Mouse (Mus musculus) MEL (cell line): ENCODE results near the gene Gimap9. TPM values are rescaled to one million over a fixed set of nuclear protein-coding genes. Genes with fewer than 3 reads are reported as not detected.

Experiments
- DNase-seq: peaks from one replicate; pipeline ENCODE4 v3.0.0; 2011; ENCODE audit warnings: low read depth, low spot score
- H3K27ac ChIP-seq: 2 replicates; pipeline ENCODE4 v1.5.1; 2012; ENCODE audit warnings: low read depth, mild to moderate bottlenecking, control low read depth, low read length, moderate library complexity; ENCODE audit not compliant: control insufficient read depth
- H3K27me3 ChIP-seq, 2 experiments: fragments of 150-350 bp in 1 of 2; sonication (generic) in 1 of 2; 2 replicates each; pipeline ENCODE4 v1.6.1; 2012; ENCODE audit warnings: low read length in 2 of 2, mild to moderate bottlenecking in 2 of 2, improper control_type of control experiment in 1 of 2, moderate library complexity in 1 of 2; ENCODE audit not compliant: insufficient read depth in 2 of 2, control insufficient read depth in 1 of 2
- H3K36me3 ChIP-seq, 2 experiments: 2 replicates each; pipeline ENCODE4 v1.6.1; 2012 to 2014; ENCODE audit warnings: low read length in 2 of 2, improper control_type of control experiment in 1 of 2, inconsistent platforms in 1 of 2, mild to moderate bottlenecking in 1 of 2; ENCODE audit not compliant: insufficient read depth in 2 of 2, control insufficient read depth in 1 of 2
- H3K4me1 ChIP-seq, 2 experiments: fragments of 150-350 bp in 1 of 2; sonication (generic) in 1 of 2; 2 replicates each; pipeline ENCODE4 v1.6.1; 2012; ENCODE audit warnings: low read length in 2 of 2, improper control_type of control experiment in 1 of 2, mild to moderate bottlenecking in 1 of 2; ENCODE audit not compliant: insufficient read depth in 2 of 2, control insufficient read depth in 1 of 2
- H3K4me3 ChIP-seq, 2 experiments: fragments of 150-350 bp in 1 of 2; sonication (generic) in 1 of 2; 2 replicates each; pipeline ENCODE4 v1.5.1; 2012; ENCODE audit warnings: low read depth in 2 of 2, low read length in 2 of 2, mild to moderate bottlenecking in 2 of 2, moderate library complexity in 2 of 2, control low read depth in 1 of 2, improper control_type of control experiment in 1 of 2; ENCODE audit not compliant: control insufficient read depth in 1 of 2, insufficient read depth in 1 of 2
- H3K79me2 ChIP-seq: 2 replicates; pipeline ENCODE4 v1.6.1; 2012; ENCODE audit warnings: mild to moderate bottlenecking, low read length, moderate library complexity; ENCODE audit not compliant: control insufficient read depth, poor library complexity, insufficient read depth
- H3K9ac ChIP-seq: 2 replicates; pipeline ENCODE4 v1.6.1; 2012; ENCODE audit warnings: low read depth, mild to moderate bottlenecking, control low read depth, low read length, moderate library complexity; ENCODE audit not compliant: control insufficient read depth, poor library complexity, severe bottlenecking
- H3K9me3 ChIP-seq: fragments of 150-350 bp; sonication (generic); replicated peaks from 2 replicates; pipeline ENCODE4 v1.6.1; 2012; ENCODE audit warnings: mild to moderate bottlenecking, low read length, improper control_type of control experiment, moderate library complexity; ENCODE audit not compliant: insufficient read depth
- CTCF ChIP-seq, 3 experiments: IDR thresholded peaks in 2 of 3; conservative IDR thresholded peaks in 1 of 3; 2 replicates each; pipeline ENCODE4 v1.5.1; 2011 to 2012; ENCODE audit warnings: low read length in 3 of 3, low read depth in 2 of 3, mild to moderate bottlenecking in 2 of 3, improper control_type of control experiment in 1 of 3, inconsistent platforms in 1 of 3, mixed read lengths in 1 of 3, moderate library complexity in 1 of 3; ENCODE audit not compliant: control insufficient read depth in 1 of 3, insufficient read depth in 1 of 3, poor library complexity in 1 of 3, severe bottlenecking in 1 of 3
- E2F4 ChIP-seq: IDR thresholded peaks from 2 replicates; pipeline ENCODE4 v1.6.1; 2011; ENCODE audit warnings: low read depth, low read length, improper control_type of control experiment, borderline replicate concordance
- ELF1 ChIP-seq: IDR thresholded peaks from 2 replicates; pipeline ENCODE4 v1.6.1; 2014; ENCODE audit warnings: low read depth, mild to moderate bottlenecking, inconsistent platforms, low read length, improper control_type of control experiment, moderate library complexity
- EP300 ChIP-seq, 2 experiments: IDR thresholded peaks; 2 replicates each; pipeline ENCODE4 v1.6.1; 2011; ENCODE audit warnings: improper control_type of control experiment in 2 of 2, low read length in 2 of 2, low read depth in 1 of 2, mild to moderate bottlenecking in 1 of 2
- KAT2A ChIP-seq: conservative IDR thresholded peaks from 2 replicates; pipeline ENCODE4 v1.6.1; 2012; ENCODE audit warnings: low read depth, low read length, improper control_type of control experiment, inconsistent platforms
- MAX ChIP-seq: IDR thresholded peaks from 2 replicates; pipeline ENCODE4 v1.6.1; 2011; ENCODE audit warnings: low read length, improper control_type of control experiment
- MAZ ChIP-seq: IDR thresholded peaks from 2 replicates; pipeline ENCODE4 v1.6.1; 2012; ENCODE audit warnings: low read depth, mild to moderate bottlenecking, inconsistent platforms, low read length, improper control_type of control experiment
- MEF2A ChIP-seq: IDR thresholded peaks from 2 replicates; pipeline ENCODE4 v1.6.1; 2014; ENCODE audit warnings: low read depth, mild to moderate bottlenecking, inconsistent platforms, low read length, improper control_type of control experiment; ENCODE audit not compliant: poor library complexity, insufficient replicate concordance, severe bottlenecking; ENCODE audit errors: extremely low read depth
- MXI1 ChIP-seq: IDR thresholded peaks from 2 replicates; pipeline ENCODE4 v1.6.1; 2011; ENCODE audit warnings: mild to moderate bottlenecking, low read depth, low read length, improper control_type of control experiment
- MYB ChIP-seq: IDR thresholded peaks from 2 replicates; pipeline ENCODE4 v1.6.1; 2011; ENCODE audit warnings: mild to moderate bottlenecking, low read depth, low read length, improper control_type of control experiment
- MYC ChIP-seq: IDR thresholded peaks from 2 replicates; pipeline ENCODE4 v1.6.1; 2011; ENCODE audit warnings: low read depth, mild to moderate bottlenecking, low read length, improper control_type of control experiment, moderate library complexity
- NELFE ChIP-seq: IDR thresholded peaks from 2 replicates; pipeline ENCODE4 v1.6.1; 2011; ENCODE audit warnings: low read depth, low read length, improper control_type of control experiment
- POLR2A ChIP-seq, 2 experiments: IDR thresholded peaks; 2 replicates each; pipeline ENCODE4 v1.6.1; 2011 to 2012; ENCODE audit warnings: low read length in 2 of 2, mild to moderate bottlenecking in 2 of 2, control low read depth in 1 of 2, improper control_type of control experiment in 1 of 2, low read depth in 1 of 2, moderate library complexity in 1 of 2; ENCODE audit not compliant: control insufficient read depth in 1 of 2, insufficient read depth in 1 of 2, poor library complexity in 1 of 2
- POLR2AphosphoS2 ChIP-seq: IDR thresholded peaks from 2 replicates; pipeline ENCODE4 v1.6.1; 2011; ENCODE audit warnings: low read length, improper control_type of control experiment
- RAD21 ChIP-seq: IDR thresholded peaks from 2 replicates; pipeline ENCODE4 v1.6.1; 2011; ENCODE audit warnings: mild to moderate bottlenecking, low read depth, low read length, improper control_type of control experiment
- RCOR1 ChIP-seq: IDR thresholded peaks from 2 replicates; pipeline ENCODE4 v1.6.1; 2012; ENCODE audit warnings: low read depth, mild to moderate bottlenecking, inconsistent platforms, low read length, improper control_type of control experiment
- SIN3A ChIP-seq: IDR thresholded peaks from 2 replicates; pipeline ENCODE4 v1.6.1; 2012; ENCODE audit warnings: low read length, improper control_type of control experiment, inconsistent platforms
- SMC3 ChIP-seq: IDR thresholded peaks from 2 replicates; pipeline ENCODE4 v1.6.1; 2011; ENCODE audit warnings: low read depth, low read length, improper control_type of control experiment
- TAL1 ChIP-seq: IDR thresholded peaks from 2 replicates; pipeline ENCODE4 v1.6.1; 2012; ENCODE audit warnings: mild to moderate bottlenecking, inconsistent platforms, low read length, moderate library complexity, mixed read lengths
- USF2 ChIP-seq, 2 experiments: IDR thresholded peaks; 2 replicates each; pipeline ENCODE4 v1.6.1; 2011 to 2012; ENCODE audit warnings: improper control_type of control experiment in 2 of 2, low read length in 2 of 2, borderline replicate concordance in 1 of 2, inconsistent platforms in 1 of 2, low read depth in 1 of 2, mild to moderate bottlenecking in 1 of 2; ENCODE audit not compliant: insufficient read depth in 1 of 2
- ZKSCAN1 ChIP-seq: IDR thresholded peaks from 2 replicates; pipeline ENCODE4 v1.6.1; 2012; ENCODE audit warnings: low read depth, mild to moderate bottlenecking, inconsistent platforms, low read length, improper control_type of control experiment, moderate library complexity
- ZMIZ1 ChIP-seq: IDR thresholded peaks from 2 replicates; pipeline ENCODE4 v1.6.1; 2012; ENCODE audit warnings: low read depth, mild to moderate bottlenecking, inconsistent platforms, low read length, improper control_type of control experiment, moderate library complexity
- polyA plus RNA-seq, 2 experiments: library from polyadenylated mRNA; stranded (reverse) in 1 of 2; unstranded in 1 of 2; fragments of >175 nt in 1 of 2; fragments of >200 nt in 1 of 2; gene quantifications; 2 replicates each; pipeline versions ENCODE4 v1.2.1 to v1.2.4; 2012; ENCODE audit warnings: low replicate concordance in 2 of 2, low read depth in 1 of 2; ENCODE audit not compliant: insufficient read length in 2 of 2, insufficient read depth in 1 of 2, missing spikeins in 1 of 2
- total RNA-seq: library from RNA; depleted of rRNA; stranded (reverse); fragments of 300-350 nt; gene quantifications from 2 replicates; pipeline ENCODE4 v1.2.3, GENCODE M21; 2012

Gene Gimap9
- total and polyA plus RNA-seq, 3 experiments: 4.8 to 6.2 TPM; not detected in 1

GRCm38 (mm10) chr6:48678391-48678790 is 2.5 kb downstream of the Gimap9 start:
- TF ChIP-seq ELF1 (no peak), POLR2A (IDR thresholded peaks at IDR 0.05; ENCODE audit: control insufficient read depth in 1 of 2, insufficient read depth in 1 of 2, low read depth in 1 of 2, low read length in 2 of 2, poor library complexity in 1 of 2) (no peak), KAT2A (no peak), SMC3 (no peak), MYC (no peak), NELFE (no peak), MAZ (no peak), ZMIZ1 (no peak), MYB (no peak), POLR2AphosphoS2 (no peak), CTCF (IDR thresholded peaks at IDR 0.05 in 2 of 3, conservative IDR thresholded peaks at IDR 0.05 in 1 of 3; ENCODE audit: control insufficient read depth in 1 of 3, insufficient read depth in 1 of 3, low read depth in 2 of 3, low read length in 3 of 3, poor library complexity in 1 of 3, severe bottlenecking in 1 of 3) (no peak), RCOR1 (no peak), SIN3A (no peak), ZKSCAN1 (no peak), EP300 (IDR thresholded peaks at IDR 0.05; ENCODE audit: low read depth in 1 of 2, low read length in 2 of 2) (no peak)
- TF ChIP-seq, all 39 proteins: peak for 0

GRCm38 (mm10) chr6:48679701-48680100 is 3.8 kb downstream of the Gimap9 start:
- Histone ChIP-seq H3K36me3 (no peaks in the 10 kb centered on the region; a peak in 1 of 4 replicates), H3K4me3 (no peak overlapping the region), H3K9ac (no peak overlapping the region), H3K4me1 (no peaks in the 10 kb centered on the region), H3K9me3 (no peaks in the 10 kb centered on the region), H3K27me3 (no peaks in the 10 kb centered on the region), H3K79me2 (0 out of 2 replicates have a peak, but pooled peaks cover 2% of the 10 kb centered on the region), H3K27ac (no peak overlapping the region)
- DNase-seq: no peak
- TF ChIP-seq EP300 (IDR thresholded peaks at IDR 0.05; ENCODE audit: low read depth in 1 of 2, low read length in 2 of 2) (no peak), USF2 (IDR thresholded peaks at IDR 0.05; ENCODE audit: borderline replicate concordance in 1 of 2, insufficient read depth in 1 of 2, low read depth in 1 of 2, low read length in 2 of 2) (no peak), MEF2A (no peak), TAL1 (no peak), ZMIZ1 (no peak), MYC (no peak), E2F4 (no peak), MYB (no peak), RAD21 (no peak), MAX (no peak), SIN3A (no peak), MXI1 (no peak)

More at GRCm38 (mm10) chr6:48678391-48678790, 2.5 kb downstream of the Gimap9 start:
- DNase-seq: no peak
- no peak overlapping the region for H3K9ac ChIP-seq
- H3K27me3 ChIP-seq: no peaks in the 10 kb centered on the region
- H3K4me1 ChIP-seq: no peaks in the 10 kb centered on the region
- no peak overlapping the region for H3K27ac ChIP-seq
- H3K9me3 ChIP-seq: no peaks in the 10 kb centered on the region
- no peak overlapping the region for H3K4me3 ChIP-seq
- H3K36me3 ChIP-seq: no peaks in the 10 kb centered on the region; a peak in 1 of 4 replicates
- H3K79me2 ChIP-seq: 0 out of 2 replicates have a peak, but pooled peaks cover 2% of the 10 kb centered on the region
